Mouse (Mus musculus): ENCODE measurements around the gene Lta.

The Lta gene

GRCm38 (mm10) chr17:35240384-35241304 lies 35.5 kb upstream of the Lta start:
- in situ Hi-C loops (cut with MboI, MseI) = no loop called here

GRCm38 (mm10) chr17:35239700-35240099 lies 34.5 kb upstream of the Lta start:
- in situ Hi-C loops (cut with MboI, MseI) = no loop called here

- in situ Hi-C loops (cut with MboI, MseI) = no loop called here
Observed at GRCm38 (mm10) chr17:35237504-35237903, 32.4 kb upstream of the Lta start.

- in situ Hi-C loops (cut with MboI, MseI) = no loop called here
Observed at GRCm38 (mm10) chr17:35236996-35237395, 31.8 kb upstream of the Lta start.

- in situ Hi-C loops (cut with MboI, MseI) = no loop called here
Observed at GRCm38 (mm10) chr17:35236390-35236746, 31.2 kb upstream of the Lta start.

- in situ Hi-C loops (cut with MboI, MseI) = no loop called here
Observed at GRCm38 (mm10) chr17:35235614-35236389, 30.7 kb upstream of the Lta start, which contains the start of gene Nfkbil1. Gene Nfkbil1 (minus strand): TSS chr17:35235792.

GRCm38 (mm10) chr17:35234903-35235302 lies 29.8 kb upstream of the Lta start:
- in situ Hi-C loops (cut with MboI, MseI) = loop anchor here (5.0 kb wide), 1 partner anchor 63 kb away; no protein-coding TSS in a partner anchor

DNA sequence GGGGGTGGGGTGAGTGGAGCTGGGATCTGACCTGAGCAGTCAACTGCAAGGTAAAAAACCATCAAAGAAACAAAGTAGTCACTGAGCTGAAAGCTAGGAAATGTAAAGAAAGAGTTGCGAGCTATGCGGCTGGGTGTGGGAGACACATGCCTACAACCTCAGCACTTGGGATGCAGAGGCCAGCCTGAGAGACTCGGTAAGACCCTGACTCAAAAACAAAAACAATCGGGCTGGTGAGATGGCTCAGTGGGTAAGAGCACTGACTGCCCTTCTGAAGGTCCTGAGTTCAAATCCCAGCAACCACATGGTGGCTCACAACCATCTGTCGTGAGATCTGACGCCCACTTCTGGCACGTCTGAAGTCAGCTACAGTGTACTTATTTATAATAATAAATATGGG lies 28.9 kb upstream of the Lta start:
- in situ Hi-C loops (cut with MboI, MseI) = loop anchor here (5.0 kb wide), 1 partner anchor 62 kb away; no protein-coding TSS in a partner anchor

DNA sequence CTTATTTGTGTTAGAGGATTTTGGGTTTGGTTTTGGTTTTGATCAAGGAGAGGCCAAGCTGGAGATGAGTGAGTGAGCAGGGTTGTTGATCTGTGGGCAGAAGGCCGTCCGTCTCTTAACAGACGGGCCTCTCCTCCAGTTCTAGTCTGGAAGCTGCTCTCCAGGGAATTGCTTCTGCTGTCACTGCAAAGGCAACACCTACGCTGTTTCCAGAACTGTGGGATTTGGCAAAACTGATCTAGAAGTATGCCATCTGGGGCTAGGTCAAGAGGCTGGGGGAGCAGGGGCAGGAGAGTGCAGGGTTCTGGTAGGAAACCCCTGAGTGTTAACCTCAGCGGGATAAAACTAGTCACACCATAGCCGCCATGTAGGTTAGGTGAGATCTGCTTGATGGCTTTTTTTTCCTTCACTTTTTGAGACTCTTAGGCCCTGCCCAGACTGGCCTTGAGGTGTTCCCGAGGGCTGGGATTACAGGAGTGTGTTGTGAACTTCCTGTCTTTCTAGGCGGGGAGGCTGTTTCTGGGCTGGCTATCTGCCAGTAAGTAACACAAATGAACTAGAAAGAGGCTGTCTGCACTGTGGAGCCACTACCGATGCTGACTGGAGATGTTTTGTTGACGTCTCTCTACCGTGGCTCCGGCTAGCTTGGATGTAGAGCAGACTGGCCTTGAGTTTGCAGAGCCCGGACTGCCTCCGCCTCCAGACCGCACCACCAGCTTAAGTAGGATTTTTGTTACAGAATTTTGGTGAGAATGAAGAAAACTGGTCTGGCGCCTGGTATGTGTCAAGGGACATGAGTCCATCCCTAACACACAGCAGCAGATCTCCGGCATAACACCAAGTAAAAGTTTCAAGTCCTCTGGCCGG lies 28.2 kb upstream of the Lta start, which contains the start of gene Atp6v1g2:
TSS of gene Atp6v1g2 (plus strand) at position 547 of the 867 bp plus-strand sequence.
- in situ Hi-C loops (cut with MboI, MseI) = loop anchor here (5.0 kb wide), 1 partner anchor 61 kb away; no protein-coding TSS in a partner anchor

DNA sequence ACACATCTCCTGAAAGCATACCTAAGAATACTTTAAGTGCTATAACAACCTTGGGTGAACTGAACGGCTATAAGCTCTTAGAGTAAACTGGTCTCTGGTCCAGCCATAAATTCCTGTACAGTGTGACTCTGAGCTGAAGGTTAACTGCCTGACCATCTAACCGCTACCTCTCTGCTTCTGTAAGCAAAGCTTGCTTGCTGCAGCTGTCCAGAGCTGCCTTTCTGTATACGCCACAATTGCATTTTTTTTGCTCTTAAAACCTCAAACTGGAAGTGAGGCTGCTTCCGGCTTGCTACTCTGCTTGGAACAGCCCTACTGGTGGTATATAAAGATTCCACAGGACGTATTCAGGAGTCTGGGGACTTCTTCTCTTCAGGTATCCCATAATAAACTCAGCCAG lies 27.5 kb upstream of the Lta start:
- in situ Hi-C loops (cut with MboI, MseI) = loop anchor here (5.0 kb wide), 1 partner anchor 60 kb away; no protein-coding TSS in a partner anchor

- in situ Hi-C loops (cut with MboI, MseI) = loop anchor here (5.0 kb wide), 1 partner anchor 60 kb away; no protein-coding TSS in a partner anchor
Observed at GRCm38 (mm10) chr17:35232043-35232442, 26.9 kb upstream of the Lta start.

GRCm38 (mm10) chr17:35231022-35231421 lies 25.9 kb upstream of the Lta start:
- in situ Hi-C loops (cut with MboI, MseI) = loop anchor here (5.0 kb wide), 1 partner anchor 59 kb away; no protein-coding TSS in a partner anchor

GRCm38 (mm10) chr17:35226561-35227046 lies 21.5 kb upstream of the Lta start:
- in situ Hi-C loops (cut with MboI, MseI) = no loop called here

- in situ Hi-C loops (cut with MboI, MseI) = no loop called here
Observed at GRCm38 (mm10) chr17:35225456-35225855, 20.3 kb upstream of the Lta start.

- in situ Hi-C loops (cut with MboI, MseI) = no loop called here
Observed at GRCm38 (mm10) chr17:35224641-35225040, 19.5 kb upstream of the Lta start.

DNA sequence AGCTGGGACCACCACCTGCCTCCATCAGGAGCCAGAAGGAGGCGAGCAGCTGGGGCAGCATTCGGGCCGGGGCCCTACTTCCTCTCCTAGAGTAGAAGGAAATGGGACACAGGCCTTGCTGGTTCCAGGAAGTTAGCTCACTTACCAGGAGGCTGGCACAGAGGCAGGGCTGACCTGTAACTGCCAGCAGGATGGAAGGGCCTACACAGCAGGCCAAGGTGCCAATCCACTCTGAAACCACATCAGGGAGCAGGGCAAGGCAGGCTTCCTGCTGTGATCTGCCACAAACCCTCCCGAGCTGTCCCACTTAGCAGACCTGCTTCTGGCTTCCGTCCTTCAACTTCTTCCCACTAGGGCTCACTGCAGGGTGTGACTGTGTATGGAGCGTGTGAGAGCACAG lies 17.1 kb upstream of the Lta start:
- in situ Hi-C loops (cut with MboI, MseI) = no loop called here

- in situ Hi-C loops (cut with MboI, MseI) = no loop called here
Observed at GRCm38 (mm10) chr17:35220156-35220952, 15.2 kb upstream of the Lta start, which contains the start of gene Gm16181. Gene Gm16181 (plus strand): TSS chr17:35220834.

DNA sequence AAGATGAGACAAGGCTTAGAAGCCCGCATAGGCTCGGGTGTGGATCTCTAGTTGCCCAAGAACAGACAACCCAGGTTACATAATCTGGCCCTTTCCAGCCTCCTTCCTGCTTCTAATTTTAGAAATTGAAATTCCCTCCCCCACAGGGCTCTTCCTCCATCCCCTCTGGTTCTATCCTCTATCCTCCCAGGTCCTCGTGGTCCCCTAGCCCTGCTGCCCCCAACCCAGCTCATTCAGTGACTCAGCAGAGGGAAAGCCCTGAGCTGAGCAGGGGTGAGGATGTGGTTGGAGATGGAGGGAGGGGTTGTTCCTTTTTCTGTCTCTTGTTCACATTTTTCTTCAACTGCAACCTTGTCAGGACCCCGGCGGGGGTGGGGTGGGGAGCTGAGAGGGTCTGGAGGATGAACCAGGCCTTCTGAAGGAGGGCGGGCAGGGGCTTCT lies 14.5 kb upstream of the Lta start:
- in situ Hi-C loops (cut with MboI, MseI) = no loop called here

GRCm38 (mm10) chr17:35218516-35219193 lies 13.5 kb upstream of the Lta start:
- in situ Hi-C loops (cut with MboI, MseI) = no loop called here
